Comparison of ENCODE assay signal across 8 mouse cellular contexts in genomic region chr2:60962001-60962670, GRCm38 (mm10). TPM values are rescaled to one million over a fixed set of nuclear protein-coding genes. Genes with fewer than 3 reads are reported as not detected.
DNase-seq lines count a peak whose midpoint lies in the region; ATAC-seq and TF ChIP-seq lines count a peak whose summit lies in the region.

No protein-coding gene starts in this region.

- no peak for DNase-seq in CH12.LX (ENCODE audit: extremely low read depth)
- peak; percentile 69 for DNase-seq in forebrain, embryonic 10.5 days (ENCODE audit: extremely low spot score, low spot score)
- DNase-seq in heart, postnatal 10 days, result peak; percentile 68 to 80
- DNase-seq in kidney, postnatal 4 days, result peak; percentile 80 to 87
- peak; percentile 83 for DNase-seq in mesoderm, embryonic 11.5 days (ENCODE audit: low read depth, low spot score)
- DNase-seq in thymus, postnatal 0 days (ENCODE audit: low spot score), result peak; percentile 8
- no peak for DNase-seq in frontal cortex, postnatal 14 days (ENCODE audit: low spot score in 2 of 2)

- under 1% methylated on average over 47 of the region's 64 CpGs for WGBS in forebrain, embryonic 10.5 days

- no peak for TF ChIP-seq RAD21 in CH12.LX (IDR thresholded peaks at IDR 0.05; ENCODE audit: low read depth, low read length)

- H3K79me2 ChIP-seq in CH12.LX (replicated peaks; ENCODE audit: control insufficient read depth, extremely low read depth, insufficient read depth, poor library complexity, severe bottlenecking), result no peaks in the 10 kb centered on the region

- ATAC-seq in activated CD4-positive, CD25-positive, alpha-beta regulatory T cell, adult 4 months, result peak; percentile 23

- no peaks in the 10 kb centered on the region for H3K9me3 ChIP-seq in CH12.LX (replicated peaks; ENCODE audit: low read length)
- no peaks in the 10 kb centered on the region for H3K9me3 ChIP-seq in forebrain, embryonic 10.5 days

- H3K4me2 ChIP-seq in CH12.LX (ENCODE audit: insufficient read depth, low read depth, poor library complexity, severe bottlenecking), result peak overlapping the region; percentile 83

- no peak overlapping the region for H3K9ac ChIP-seq in CH12.LX (ENCODE audit: insufficient read depth, low read depth)

- in situ Hi-C loops in CH12.LX (cut with MboI; ENCODE audit: low pct_ligation_motif_present, low pct_unique_long_range_greater_than_20kb, low sequenced_read_pairs), result no loop called here

- intact Hi-C loops in heart, postnatal 10 days (cut with DNase I), result loop anchor here (1.0 to 5.0 kb wide), 6 partner anchors 40 to 440 kb away; partner anchors contain the start of gene Itgb6

- H3K4me3 ChIP-seq in CH12.LX (replicated peaks in 1 of 3; ENCODE audit: low read depth in 2 of 3, low read length in 2 of 3, poor library complexity in 1 of 3), result peak overlapping the region in 2 of 3 experiments; percentile 48 to 57
- H3K4me3 ChIP-seq in forebrain, embryonic 10.5 days, result peak overlapping the region; percentile 71

- H3K36me3 ChIP-seq in CH12.LX (replicated peaks in 1 of 2; ENCODE audit: control insufficient read depth in 1 of 2, insufficient read depth in 1 of 2, low read length in 1 of 2), result no peaks in the 10 kb centered on the region
- no peaks in the 10 kb centered on the region for H3K36me3 ChIP-seq in forebrain, embryonic 10.5 days (replicated peaks)

- dilution Hi-C loops in CH12.LX (cut with MboI; ENCODE audit: extremely low pct_ligation_motif_present, extremely low pct_unique_long_range_greater_than_20kb, low sequenced_read_pairs), result no loop called here

- H3K4me1 ChIP-seq in CH12.LX (ENCODE audit: control insufficient read depth in 1 of 2, insufficient read depth in 2 of 2), result peaks cover 0 to 4% of the 10 kb centered on the region in 2 experiments; a peak in 2 of 4 replicates
- peaks cover 26% of the 10 kb centered on the region for H3K4me1 ChIP-seq in forebrain, embryonic 10.5 days

- no peak for TF ChIP-seq CTCF in CH12.LX (conservative IDR thresholded peaks at IDR 0.05 in 1 of 2, IDR thresholded peaks at IDR 0.05 in 1 of 2; ENCODE audit: low read depth in 2 of 2, low read length in 2 of 2)

- no peak overlapping the region for H3K27ac ChIP-seq in CH12.LX (ENCODE audit: insufficient read depth, low read depth)
- H3K27ac ChIP-seq in forebrain, embryonic 10.5 days, result peak overlapping the region; percentile 89

- H3K27me3 ChIP-seq in CH12.LX (replicated peaks), result peaks cover 14% of the 10 kb centered on the region
- peaks cover 57% of the 10 kb centered on the region for H3K27me3 ChIP-seq in forebrain, embryonic 10.5 days (ENCODE audit: poor library complexity, severe bottlenecking)

- no peak for TF ChIP-seq POLR2A in CH12.LX (IDR thresholded peaks at IDR 0.05; ENCODE audit: low read depth, low read length)

- TF ChIP-seq EP300 in CH12.LX (IDR thresholded peaks at IDR 0.05; ENCODE audit: low read length), result no peak

TF ChIP-seq in CH12.LX, 34 proteins besides CTCF, POLR2A, EP300 and RAD21:
- TF ChIP-seq CHD1 (IDR thresholded peaks at IDR 0.05; ENCODE audit: low read depth, low read length), result no peak
- TF ChIP-seq UBTF (IDR thresholded peaks at IDR 0.05; ENCODE audit: low read depth, low read length), result 0 out of 2 replicates have a peak, but pooled peaks have one; percentile 49

RNA-seq across cellular contexts. Expression of gene Rbms1, which starts 0.9 kb away (rescaled TPM):
- total RNA-seq in CH12.LX (2012; rRNA removed) (7.6 and 10.6 TPM in 2 replicates), CH12.LX (2014; rRNA removed) (12.6 and 12.9 TPM in 2 replicates)
- polyA plus RNA-seq in CH12.LX (2012; ENCODE audit: insufficient read length, low read depth), result 26.8 and 33.9 TPM in 2 replicates
- polyA plus RNA-seq in activated CD4-positive, CD25-positive, alpha-beta regulatory T cell, adult 4 months (2017; shearing (Covaris generic)), result 10 to 100 TPM; 15.3 to 29.9 TPM
- 44.4 and 49.4 TPM in 2 replicates for polyA plus RNA-seq in forebrain, embryonic 10.5 days (2016; fragmentation: Nextera tagmentation; extraction: Ambion mirVana)
- total RNA-seq in heart, postnatal 10 days (2021), result 10 to 100 TPM; 87.5 to 89.3 TPM
- 76.9 and 79.0 TPM in 2 replicates for polyA plus RNA-seq in thymus, postnatal 0 days (2015; fragmentation: Nextera tagmentation; extraction: Ambion mirVana)

Comparison
In these comparisons a context has a peak if more than half of its experiments do, and no peak if none do; other contexts are left out.
1. DNase-seq: peak in forebrain, embryonic 10.5 days (single experiment), heart, postnatal 10 days (2 of 2), kidney, postnatal 4 days (2 of 2), mesoderm, embryonic 11.5 days (single experiment) and thymus, postnatal 0 days (single experiment); none in CH12.LX (single experiment) and frontal cortex, postnatal 14 days (0 of 2).